Mouse (Mus musculus) c-Kit-positive CD71-positive TER-119-positive erythroid progenitor cells, embryonic 14.5 days (primary cell): ENCODE data around the gene RPS10-NUDT3.

Source experiments
- DNase-seq: peaks from one replicate; pipeline ENCODE4 v3.0.0-alpha.2; 2013; ENCODE audit warnings: low spot score

RPS10-NUDT3 gene

DNA sequence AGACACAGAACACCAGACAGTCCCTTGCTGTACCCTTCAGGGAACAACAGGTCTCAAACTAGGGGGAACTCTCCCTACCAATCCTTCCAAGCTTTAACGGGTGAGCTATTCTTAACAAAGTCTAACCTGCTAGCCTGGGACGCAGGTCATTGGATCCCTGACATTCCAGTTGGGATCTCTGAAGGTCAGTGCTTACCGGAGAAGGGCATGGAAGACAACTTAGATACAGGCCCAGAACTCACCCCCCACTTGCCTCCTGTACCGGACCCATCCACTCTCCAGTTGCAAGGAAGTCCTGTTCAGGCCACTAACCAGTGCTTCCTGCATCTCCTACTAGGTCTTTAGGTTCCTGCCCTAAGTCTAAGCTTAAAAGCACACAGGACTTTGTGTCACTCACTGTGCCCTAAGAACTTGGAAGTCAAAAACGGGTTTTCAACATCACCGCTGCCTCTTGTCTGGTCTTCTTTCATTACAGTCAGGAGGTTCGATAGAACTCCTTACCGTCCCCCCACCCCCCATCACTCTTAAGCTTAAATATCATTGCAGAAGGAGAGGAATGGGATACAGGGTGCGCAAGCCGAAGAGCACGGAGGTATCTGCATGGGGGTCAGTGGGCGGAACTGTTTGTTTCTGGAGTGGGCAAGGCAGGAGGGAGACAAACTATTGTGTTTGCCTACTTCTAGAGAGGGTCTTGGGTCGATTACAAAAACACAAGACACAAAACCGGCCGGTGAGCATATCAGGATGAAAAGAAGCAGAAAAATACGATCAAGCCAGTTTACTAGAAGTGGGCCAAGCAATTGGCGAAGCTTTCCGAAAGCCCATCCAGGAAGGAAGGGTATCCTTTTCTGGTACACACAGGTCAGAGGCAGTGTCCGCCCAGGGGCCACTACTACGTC lies 80.7 kb downstream of the RPS10-NUDT3 start:
- no peak for DNase-seq

DNA sequence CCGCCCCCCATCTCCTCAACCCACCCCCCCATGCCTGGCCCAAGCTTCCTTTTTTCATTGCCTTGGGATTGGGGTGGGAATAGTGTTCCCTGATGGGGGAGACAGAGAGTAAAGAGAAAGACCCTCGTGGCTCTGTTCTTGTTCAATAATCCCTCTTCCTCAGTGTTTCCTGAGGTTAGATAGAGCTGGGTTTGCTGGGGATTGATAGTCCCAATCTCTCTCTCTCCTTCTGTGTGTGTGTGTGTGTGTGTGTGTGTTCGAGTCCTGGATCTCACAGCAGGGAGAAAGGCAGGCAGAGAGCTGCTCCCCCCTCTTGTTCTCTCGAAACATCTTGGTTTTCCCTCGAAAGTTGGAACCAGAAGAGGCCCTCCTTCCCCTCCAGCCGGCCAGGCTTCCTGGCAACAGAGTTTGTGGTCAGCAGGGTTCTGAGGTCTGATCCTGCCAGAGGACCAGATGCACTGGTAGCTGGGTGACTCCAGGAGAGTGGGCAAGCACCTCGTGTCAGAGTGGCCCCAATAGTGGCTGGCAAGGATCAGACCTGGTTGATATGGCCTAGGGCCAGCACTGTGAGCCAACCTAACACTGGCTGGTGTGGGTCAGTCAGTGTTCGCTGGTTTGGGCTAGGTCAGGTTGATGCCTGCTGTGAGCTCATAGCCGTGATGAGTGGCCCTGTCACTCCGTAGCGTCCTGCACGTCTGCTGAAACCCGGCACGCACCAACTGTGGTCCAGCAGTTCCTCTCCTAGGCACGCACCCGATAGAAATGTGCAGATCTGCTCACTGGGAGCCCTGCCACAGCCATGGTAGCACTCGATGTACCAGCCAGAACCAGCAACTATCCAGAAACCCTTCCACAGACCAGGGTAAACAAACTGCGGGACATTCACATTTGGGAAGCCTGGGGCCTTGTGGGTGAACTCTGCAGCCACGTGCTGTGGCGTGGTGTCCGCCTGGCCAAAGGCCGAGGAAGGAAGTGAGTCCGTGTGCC lies 82.5 kb downstream of the RPS10-NUDT3 start:
- no peak for DNase-seq

DNA sequence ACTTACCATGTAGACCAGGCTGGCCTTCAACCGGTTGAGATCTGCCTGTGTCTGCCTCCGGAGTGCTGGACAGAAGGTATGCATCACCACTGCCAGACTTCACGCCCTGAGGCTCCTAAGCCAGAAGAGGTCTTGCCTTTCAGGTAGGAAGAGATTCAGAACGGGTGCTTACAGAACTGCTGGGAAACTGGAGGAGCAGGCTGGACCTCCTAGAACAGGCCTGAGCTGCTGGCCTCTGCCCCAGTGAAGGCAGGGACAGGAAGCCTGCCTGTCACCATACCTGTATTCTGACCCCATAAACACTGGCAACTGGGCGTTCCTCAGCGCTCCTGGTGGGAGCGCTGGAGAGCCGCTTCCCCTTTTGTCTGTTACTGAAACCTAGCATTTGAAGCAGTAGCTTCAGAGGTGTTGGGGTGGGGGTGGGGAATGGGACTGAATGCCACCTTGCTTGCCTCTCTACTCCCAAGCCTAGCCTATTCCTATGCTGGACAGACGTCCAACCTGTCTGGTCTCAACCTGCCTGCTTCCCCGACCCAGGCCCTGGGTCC lies 83.6 kb downstream of the RPS10-NUDT3 start:
- no peak for DNase-seq

DNA sequence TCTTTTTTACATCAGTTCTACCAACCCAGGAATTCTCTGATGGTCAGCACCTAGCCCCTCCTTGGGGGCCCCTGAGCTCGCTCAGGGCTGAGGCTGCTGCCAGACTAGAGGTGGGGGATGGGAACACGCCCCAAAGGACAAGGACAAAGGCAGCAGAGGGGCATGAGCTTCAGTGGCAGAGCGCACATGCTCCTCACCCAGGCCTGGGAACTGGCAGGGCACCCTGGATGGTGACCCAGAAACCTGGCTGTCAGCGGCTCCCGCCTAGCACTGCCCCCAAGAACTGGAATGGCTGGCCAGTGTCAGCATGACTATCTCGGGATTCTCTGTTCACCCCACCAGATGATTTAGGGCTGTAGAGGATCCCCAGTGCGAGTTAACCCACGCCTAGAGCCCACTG lies 85.8 kb downstream of the RPS10-NUDT3 start:
- DNase-seq, result no peak

DNA sequence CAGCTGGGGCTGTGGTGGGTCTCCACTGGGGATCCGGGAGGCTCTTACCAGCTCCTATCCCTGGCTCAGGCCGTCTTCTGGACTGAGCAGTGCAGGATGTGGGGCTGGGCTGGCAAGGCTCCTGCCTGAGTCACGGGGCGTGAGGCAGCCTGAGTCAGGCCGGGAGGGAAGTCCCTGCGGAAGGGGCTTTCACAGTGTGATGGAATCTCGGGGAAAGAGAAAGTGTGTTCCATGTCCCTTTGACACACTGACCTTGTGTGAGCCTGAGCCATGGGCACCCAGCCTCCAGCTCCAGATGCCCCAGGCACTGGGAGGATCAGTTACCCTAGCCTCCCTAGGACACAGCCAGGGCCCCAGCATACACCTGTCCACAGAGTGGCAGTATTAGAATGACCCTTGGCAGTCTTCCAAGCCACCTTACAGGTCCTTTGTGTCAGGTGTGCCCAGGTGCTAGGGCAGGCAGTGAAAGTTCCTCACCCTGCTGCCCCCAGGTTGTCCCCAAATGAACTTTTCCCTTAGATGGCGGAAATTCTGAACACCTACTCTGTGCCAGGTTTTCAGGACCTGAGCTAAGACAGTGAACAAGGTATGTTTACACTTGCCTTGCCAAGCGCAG lies 87.7 kb downstream of the RPS10-NUDT3 start:
- no peak for DNase-seq

DNA sequence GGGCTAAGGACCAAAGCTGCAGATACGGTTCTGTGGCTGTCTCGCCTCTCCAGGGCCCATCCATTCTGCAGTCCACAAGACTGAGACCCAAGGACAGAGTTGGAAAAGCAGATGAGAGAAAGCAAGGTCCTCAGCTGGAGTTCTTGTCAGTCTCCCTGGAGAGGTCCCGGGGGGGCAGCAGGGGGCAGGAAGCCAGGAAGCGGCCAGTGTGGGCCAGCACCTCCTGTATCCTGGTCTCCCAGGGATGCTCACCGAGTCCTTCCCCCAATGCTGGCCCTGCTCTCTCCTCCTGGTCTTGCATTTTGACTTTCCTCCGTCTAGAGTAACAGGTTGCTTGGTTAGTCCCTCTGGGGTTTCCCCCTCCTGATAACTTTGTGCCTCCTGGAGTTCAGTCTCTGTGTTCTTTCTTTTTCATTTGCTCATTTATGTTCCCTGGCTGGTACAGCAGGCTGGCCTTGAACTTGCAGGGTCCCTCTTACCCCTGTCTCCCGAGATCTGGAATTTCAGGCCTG lies 88.4 kb downstream of the RPS10-NUDT3 start:
- DNase-seq, result no peak

DNA sequence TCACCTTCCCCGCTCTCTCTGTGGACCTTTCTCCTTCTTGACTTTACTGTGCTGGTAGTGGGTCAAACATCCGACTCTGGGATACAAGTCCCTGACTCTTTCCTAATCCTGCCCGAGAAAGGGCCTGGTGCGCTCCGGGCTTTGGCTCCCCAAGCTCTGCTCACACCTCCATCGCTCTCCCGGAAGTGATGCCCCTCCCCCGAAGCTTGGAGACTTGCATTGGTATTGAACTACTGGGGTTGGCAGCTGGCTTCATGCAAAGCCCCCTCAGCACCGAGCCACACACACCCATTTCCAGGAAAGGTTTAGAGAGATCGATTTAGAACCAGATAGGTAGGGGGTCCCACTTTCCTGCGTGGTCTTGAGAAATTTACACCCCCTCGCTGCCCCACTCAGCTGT lies 89.0 kb downstream of the RPS10-NUDT3 start:
- no peak for DNase-seq

DNA sequence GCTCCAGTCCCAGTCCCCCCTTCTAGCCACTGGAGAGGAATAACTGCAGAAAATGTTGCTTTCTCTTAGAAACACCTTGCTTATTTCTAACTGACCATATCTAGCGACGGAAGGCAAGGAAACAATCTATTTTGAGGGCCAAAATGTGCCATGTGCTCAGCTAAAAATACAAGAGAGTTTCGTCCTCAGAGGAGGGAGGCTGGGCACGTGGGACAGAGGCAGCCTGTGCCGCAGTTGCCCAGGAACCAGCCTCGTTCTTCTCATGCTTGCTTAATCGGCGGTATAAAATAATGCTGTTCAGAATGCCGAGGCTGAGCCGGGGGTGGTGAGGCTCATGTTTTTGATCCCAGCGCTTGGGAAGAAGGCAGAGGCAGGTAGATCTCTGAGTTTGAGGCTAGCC lies 90.5 kb downstream of the RPS10-NUDT3 start:
- no peak for DNase-seq

DNA sequence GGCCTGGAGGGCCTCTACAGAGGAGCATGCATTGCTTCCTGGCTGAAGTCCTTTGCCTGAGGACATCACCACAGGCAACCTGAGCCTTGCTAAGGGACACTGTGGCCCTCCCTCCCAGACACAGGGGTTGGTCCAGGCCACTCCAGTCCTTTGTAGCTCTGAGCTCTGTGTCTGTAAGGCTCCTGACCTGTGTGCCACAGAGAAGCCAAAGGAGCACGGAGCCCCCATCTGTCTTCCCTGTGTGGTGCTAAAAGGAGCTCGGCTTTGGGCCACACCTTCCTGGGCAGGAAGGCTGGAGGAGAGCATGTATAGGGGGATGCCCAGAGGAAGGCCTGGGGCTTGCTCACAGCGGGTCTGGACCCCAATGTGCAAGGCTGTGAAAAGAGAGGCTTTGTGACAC lies 93.0 kb downstream of the RPS10-NUDT3 start:
- no peak for DNase-seq

DNA sequence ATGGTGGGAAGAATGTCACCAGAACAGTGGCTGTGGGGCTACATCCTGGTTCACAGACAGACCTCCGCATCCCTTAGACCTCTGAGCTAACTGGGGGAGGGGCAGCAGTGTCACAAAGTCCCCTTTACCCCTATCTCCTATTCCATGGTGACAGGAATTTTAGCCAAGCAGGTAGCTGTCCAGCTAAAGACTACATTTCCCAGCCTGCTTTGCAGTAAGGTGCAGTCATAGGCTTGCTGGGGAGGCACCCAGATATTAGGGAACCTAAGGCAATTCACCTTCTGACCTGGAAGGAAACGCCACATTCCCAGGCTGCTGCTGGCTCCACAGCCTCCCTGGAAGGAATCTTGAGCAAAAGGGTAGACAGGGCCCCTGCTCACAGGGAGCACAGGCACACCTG lies 93.8 kb downstream of the RPS10-NUDT3 start:
- DNase-seq, result no peak

DNA sequence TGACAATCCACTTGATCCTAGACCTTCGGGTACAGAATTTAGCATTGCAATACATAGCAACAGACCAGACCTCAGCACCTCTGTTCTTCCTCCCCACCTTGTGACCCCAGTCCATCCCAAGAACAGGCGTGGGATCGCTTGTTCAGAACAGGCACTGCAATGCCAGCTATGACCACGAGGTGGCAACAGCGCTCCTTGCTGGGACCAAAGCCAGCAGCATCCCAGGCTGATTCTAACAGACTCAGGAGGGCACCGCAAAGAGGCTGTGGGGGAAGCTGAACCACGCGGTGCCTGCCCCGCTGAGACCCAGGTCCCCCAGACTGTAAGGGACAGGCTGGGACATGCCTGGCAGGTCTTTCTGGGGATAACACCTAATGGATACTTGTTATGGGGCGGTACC lies 100.3 kb downstream of the RPS10-NUDT3 start:
- peak; percentile 75 for DNase-seq

DNA sequence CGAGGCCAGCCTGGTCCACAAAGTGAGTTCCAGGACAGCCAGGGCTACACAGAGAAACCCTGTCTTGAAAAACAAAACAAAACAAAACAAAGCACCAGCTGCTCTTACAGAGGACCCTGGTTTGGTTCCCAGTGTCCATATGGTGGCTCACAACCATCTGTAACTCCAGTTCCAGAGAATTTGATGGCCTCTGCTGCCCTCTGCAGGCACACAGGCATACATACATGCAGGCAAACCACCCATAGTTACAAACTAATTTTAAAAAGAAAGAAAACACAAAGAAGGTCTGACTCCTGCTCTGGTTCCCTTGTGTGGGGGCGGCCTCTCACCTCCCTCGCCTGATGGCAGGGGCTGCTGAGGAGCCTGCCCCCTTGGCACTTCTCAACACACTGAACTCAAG lies 101.7 kb downstream of the RPS10-NUDT3 start:
- DNase-seq, result no peak

DNA sequence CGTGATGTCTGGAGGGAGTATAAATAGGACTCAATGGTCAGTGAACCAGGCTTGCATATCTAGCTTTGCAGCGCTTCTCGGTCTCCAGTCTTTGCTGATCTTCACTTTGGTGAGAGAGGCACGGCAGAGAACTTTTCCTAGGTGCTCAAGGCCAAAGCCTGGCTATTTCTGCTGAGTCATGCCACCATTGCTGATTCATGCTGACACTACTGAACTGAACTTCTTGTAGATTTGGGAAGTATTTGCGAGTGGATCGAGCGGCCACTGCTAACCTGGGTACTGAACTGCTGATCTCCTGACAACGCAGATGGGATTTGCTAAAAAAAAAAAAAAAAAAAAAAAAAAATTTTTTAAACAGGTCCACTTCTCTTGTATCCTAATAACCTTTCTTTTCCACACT lies 102.9 kb downstream of the RPS10-NUDT3 start:
- peak; percentile 53 for DNase-seq
